Mouse (Mus musculus): ENCODE results near the gene Bcr. TPM values are rescaled to one million over a fixed set of nuclear protein-coding genes. Genes with fewer than 3 reads are reported as not detected.
"Not testable (repeated sequence)": the region's sequence is repeated elsewhere in the genome, so short reads cannot be mapped to it uniquely, and the experiment has no call there.

The Bcr gene
- polyA plus RNA-seq, 1 experiment from 2014 or later: 15.1 TPM

DNA sequence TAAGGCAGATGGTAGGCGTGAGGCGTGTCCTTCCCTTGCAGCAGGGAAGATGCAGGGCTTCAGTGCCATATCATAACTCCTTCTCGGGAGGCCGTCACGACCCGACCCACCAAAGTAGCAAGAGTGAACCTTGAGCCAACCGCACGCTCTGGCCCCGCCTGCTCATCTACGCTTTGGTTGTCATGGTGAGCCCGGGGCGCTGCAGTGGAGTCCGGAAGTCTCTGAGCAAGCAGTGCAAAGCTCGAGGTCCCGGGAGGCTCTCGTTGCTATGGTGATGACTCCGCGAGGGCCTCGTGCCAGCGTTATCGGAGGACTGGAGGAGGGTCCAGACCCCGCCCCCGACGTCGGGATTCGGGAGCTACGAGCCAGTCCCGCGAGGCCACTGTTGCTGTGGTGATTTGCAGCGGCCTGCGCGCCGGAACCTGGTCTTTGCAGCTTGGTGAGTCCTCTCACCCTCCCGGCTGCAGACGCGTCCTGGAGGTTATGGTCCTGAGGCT, 23.5 kb upstream of the Bcr start, which contains the start of gene Rab36:
Rab36 (plus strand) TSS at position 176 of the 497 bp plus-strand sequence.
- Histone ChIP-seq H3K4me1 (replicated peaks) (peaks cover 50% of the 10 kb centered on the region), H3K27ac (peak within 1 kb of the TSS; percentile 92), H3K9me3 (no peaks in the 10 kb centered on the region), H3K9ac (peak within 1 kb of the TSS; percentile 71), H3K4me2 (peak within 1 kb of the TSS; percentile 77), H3K27me3 (no peaks in the 10 kb centered on the region), H3K36me3 (no peaks in the 10 kb centered on the region), H3K4me3 (peak within 1 kb of the TSS; percentile 47)
- peak; percentile 92 for ATAC-seq (ENCODE audit: low FRiP score)
- WGBS: under 1% methylated on average over 36 of the region's 36 CpGs

DNA sequence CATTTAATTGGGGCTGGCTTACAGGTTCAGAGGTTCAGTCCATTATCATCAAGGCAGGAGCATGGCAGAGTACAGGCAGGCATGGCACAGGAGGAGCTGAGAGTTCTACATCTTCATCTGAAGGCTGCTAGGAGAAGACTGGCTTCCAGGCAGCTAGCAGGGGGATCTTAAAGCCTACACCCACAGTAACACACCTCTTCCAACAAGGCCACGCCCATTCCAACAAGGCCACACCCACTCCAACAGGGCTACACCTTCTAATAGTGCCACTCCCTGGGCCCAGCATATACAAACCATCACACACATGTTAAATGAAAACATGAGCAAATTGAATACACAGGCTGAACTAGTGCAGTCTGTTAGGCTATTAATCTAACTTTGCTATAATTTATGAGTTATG, 18.3 kb upstream of the Bcr start:
- not testable (repeated sequence) for H3K36me3 ChIP-seq; H3K4me2 ChIP-seq; H3K9ac ChIP-seq; ATAC-seq (ENCODE audit: low FRiP score); H3K4me3 ChIP-seq; H3K9me3 ChIP-seq; H3K27me3 ChIP-seq; H3K27ac ChIP-seq
- peaks cover 17% of the 10 kb centered on the region for H3K4me1 ChIP-seq (replicated peaks)
- 4% methylated on average over 1 of the region's 1 CpGs for WGBS

DNA sequence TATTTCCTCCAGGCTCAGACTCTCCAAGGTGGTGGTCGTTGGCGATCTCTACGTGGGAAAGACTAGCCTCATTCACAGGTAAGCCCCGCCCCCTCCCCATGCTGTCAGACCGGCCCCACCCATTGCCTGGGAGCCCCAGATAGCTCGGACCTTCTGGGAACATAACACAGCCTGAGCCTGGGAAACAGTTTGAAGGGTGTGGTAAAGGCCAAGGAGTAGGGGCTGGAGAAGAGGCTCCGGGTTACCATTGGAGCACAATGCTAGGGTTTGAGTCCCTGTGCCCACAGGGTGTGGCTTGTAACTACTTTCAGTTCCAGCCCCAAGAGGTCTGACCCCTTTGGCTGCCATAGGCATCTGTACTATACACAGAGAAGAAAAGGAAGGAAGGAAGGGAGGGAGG, 15.9 kb upstream of the Bcr start:
- Histone ChIP-seq H3K4me3 (no peak overlapping the region), H3K27me3 (no peaks in the 10 kb centered on the region), H3K9ac (no peak overlapping the region), H3K27ac (no peak overlapping the region), H3K9me3 (no peaks in the 10 kb centered on the region), H3K4me1 (replicated peaks) (no peaks in the 10 kb centered on the region), H3K4me2 (no peak overlapping the region), H3K36me3 (peaks cover 11% of the 10 kb centered on the region)
- ATAC-seq (ENCODE audit: low FRiP score): no peak
- WGBS: 42% methylated on average over 7 of the region's 7 CpGs

DNA sequence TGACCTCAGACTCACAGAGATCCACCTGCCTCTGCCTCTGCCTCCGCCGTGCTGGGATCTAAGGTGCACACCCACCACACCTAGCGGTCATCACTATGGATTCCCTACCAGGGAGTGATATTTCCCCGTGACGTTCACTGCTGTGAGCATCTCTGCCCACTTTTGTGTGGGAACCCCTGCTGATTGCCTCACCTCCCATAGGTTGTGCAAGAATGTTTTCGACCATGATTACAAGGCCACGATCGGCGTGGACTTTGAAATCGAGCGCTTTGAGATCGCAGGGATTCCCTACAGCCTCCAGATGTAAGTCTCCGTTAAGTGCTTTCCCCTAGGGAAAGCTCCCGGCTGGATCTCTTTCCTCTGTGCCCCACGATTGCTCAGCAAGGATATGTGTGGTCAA, 14.6 kb upstream of the Bcr start:
- no peaks in the 10 kb centered on the region for H3K9me3 ChIP-seq
- H3K27me3 ChIP-seq: 0 out of 2 replicates have a peak, but pooled peaks cover 2% of the 10 kb centered on the region
- no peak overlapping the region for H3K4me2 ChIP-seq
- no peak for ATAC-seq (ENCODE audit: low FRiP score)
- H3K4me1 ChIP-seq (replicated peaks): no peaks in the 10 kb centered on the region
- no peak overlapping the region for H3K9ac ChIP-seq
- peaks cover 11% of the 10 kb centered on the region for H3K36me3 ChIP-seq
- H3K4me3 ChIP-seq: no peak overlapping the region
- 90% methylated on average over 15 of the region's 15 CpGs for WGBS
- H3K27ac ChIP-seq: no peak overlapping the region

DNA sequence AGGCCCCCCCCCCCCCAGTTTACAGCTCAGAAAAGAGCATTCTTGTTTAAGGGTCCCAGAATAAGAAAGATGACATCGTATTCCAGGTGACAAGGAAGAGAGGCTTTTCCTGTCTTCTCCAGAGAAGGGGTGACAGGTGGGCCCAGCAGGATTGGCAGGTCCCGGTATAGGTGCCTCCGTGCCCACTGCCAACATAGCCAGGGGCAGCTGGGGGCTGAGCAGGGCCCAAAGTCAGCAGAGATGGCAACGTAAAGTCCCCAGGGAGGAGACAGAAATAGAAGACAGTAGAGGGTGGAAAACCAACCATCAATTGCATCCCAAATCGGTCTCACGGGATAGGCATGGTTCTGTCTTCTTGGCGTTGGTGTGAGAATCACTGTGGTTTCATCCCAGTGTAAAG, 11.7 kb upstream of the Bcr start:
- no peak overlapping the region for H3K4me3 ChIP-seq
- H3K36me3 ChIP-seq: peaks cover 11% of the 10 kb centered on the region
- 96% methylated on average over 7 of the region's 7 CpGs for WGBS
- no peaks in the 10 kb centered on the region for H3K9me3 ChIP-seq
- no peak for ATAC-seq (ENCODE audit: low FRiP score)
- no peak overlapping the region for H3K27ac ChIP-seq
- no peak overlapping the region for H3K4me2 ChIP-seq
- H3K9ac ChIP-seq: no peak overlapping the region
- peaks cover 2% of the 10 kb centered on the region; the same call in 1 of the 2 replicates for H3K27me3 ChIP-seq
- H3K4me1 ChIP-seq (replicated peaks): no peaks in the 10 kb centered on the region

DNA sequence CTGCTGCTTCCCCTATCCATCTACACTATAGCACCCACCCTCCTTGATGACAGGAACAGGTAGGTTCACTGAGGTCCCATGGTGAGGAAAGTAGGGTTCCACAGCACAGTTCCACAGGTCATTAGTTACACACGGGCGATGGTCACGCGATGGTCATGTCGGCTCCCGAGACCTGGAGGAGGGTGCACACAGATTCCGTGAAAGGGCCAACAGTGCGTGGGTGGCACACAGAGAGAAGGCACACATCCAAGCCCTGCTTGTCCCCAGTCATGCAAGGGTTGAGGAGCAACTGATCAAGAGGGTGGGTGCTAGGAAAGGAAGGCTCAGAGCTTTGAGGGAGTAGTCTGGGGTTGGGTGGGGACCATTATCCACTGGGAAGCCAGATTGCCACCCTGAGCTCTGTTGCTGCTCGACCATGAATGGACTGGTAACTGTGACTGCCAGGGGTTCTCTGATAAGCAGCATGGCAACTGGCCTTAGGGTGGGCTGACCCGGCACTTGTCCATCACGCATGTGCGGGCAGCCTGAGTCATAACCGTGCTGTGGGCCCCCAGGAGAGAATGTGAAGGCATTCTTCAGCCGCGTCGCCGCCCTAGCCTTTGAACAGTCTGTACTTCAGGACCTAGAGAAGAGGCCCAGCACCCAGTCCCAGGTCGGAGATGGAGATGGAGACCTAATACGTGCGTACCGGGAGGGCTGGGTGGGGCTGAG, 8.9 kb upstream of the Bcr start:
- Histone ChIP-seq H3K4me1 (replicated peaks) (peaks cover 15% of the 10 kb centered on the region), H3K9ac (no peak overlapping the region), H3K36me3 (peaks cover 2% of the 10 kb centered on the region; the same call in 1 of the 2 replicates), H3K27me3 (peaks cover 2% of the 10 kb centered on the region; the same call in 1 of the 2 replicates), H3K4me2 (no peak overlapping the region), H3K4me3 (no peak overlapping the region), H3K27ac (no peak overlapping the region), H3K9me3 (no peaks in the 10 kb centered on the region)
- no peak for ATAC-seq (ENCODE audit: low FRiP score)
- WGBS: 96% methylated on average over 21 of the region's 21 CpGs

DNA sequence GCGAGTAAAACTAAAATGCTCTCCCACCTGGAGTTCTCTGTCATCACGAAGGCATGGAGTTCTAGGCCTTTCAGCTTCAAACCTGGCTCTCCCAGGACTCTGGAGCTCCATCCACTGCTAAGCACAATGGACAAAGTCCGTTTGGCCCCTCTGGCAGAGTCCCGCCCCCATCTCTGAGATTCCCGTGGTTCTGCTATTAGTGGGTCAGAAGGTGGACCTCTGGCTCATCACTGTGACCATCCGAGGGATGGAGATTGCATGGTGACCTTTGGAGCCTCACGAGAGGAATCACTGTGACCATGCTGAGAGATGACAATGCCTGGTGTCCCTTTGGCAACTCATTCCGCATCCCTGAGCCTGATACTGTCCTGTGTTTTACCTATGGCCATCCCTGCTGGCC, 7.5 kb upstream of the Bcr start:
- no peak overlapping the region for H3K4me3 ChIP-seq
- peaks cover 6% of the 10 kb centered on the region; the same call in 1 of the 2 replicates for H3K27me3 ChIP-seq
- no peak overlapping the region for H3K9ac ChIP-seq
- 80% methylated on average over 8 of the region's 8 CpGs for WGBS
- H3K36me3 ChIP-seq: no peaks in the 10 kb centered on the region; the same call in 1 of the 2 replicates
- no peak for ATAC-seq (ENCODE audit: low FRiP score)
- H3K9me3 ChIP-seq: no peaks in the 10 kb centered on the region
- no peak overlapping the region for H3K27ac ChIP-seq
- H3K4me1 ChIP-seq (replicated peaks): peaks cover 21% of the 10 kb centered on the region
- H3K4me2 ChIP-seq: no peak overlapping the region

DNA sequence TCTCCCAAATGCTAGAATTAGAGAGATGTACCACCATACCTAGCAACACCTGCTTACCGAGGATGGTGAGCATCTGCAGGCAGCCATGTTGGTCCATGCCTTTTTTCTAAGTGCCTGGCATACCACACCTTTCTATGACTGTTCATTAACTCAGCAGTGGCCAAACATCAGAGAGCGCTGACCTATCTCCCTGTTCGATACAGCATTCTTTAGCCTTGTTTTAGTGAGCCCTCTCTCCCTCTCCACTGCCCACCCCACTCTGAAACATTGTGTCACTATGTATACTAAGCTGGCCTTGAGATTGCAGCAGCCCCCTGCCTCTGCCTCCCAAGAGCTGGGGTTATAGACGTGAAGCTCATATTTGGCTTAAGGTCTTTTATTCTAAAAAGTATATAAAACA, 6.7 kb upstream of the Bcr start:
- H3K4me3 ChIP-seq: no peak overlapping the region
- ATAC-seq (ENCODE audit: low FRiP score): no peak
- H3K9ac ChIP-seq: no peak overlapping the region
- no peaks in the 10 kb centered on the region for H3K36me3 ChIP-seq
- H3K27me3 ChIP-seq: peaks cover 6% of the 10 kb centered on the region; the same call in 1 of the 2 replicates
- no peak overlapping the region for H3K4me2 ChIP-seq
- no peaks in the 10 kb centered on the region for H3K9me3 ChIP-seq
- H3K4me1 ChIP-seq (replicated peaks): peaks cover 25% of the 10 kb centered on the region
- 92% methylated on average over 4 of the region's 4 CpGs for WGBS
- no peak overlapping the region for H3K27ac ChIP-seq

DNA sequence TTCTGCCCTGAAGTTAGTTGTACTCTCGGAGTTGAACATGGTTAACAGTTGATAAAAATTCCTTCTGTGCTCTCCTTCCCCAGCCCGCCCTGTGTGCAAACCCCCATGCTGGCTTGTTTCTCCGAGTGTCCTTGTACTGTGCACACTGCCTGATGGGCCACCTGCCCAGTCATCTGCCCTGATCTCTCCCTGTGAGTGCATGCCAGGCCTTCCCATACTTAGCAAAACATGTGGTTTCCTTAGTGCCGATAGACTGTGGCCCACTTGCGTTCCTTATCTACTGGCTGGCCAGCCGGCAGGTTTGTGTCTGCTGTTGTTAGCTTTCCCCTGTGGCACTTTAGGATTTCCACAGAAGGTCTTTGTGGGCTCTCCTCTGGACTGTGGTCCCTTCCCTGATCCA, 6.3 kb upstream of the Bcr start:
- Histone ChIP-seq H3K4me1 (replicated peaks) (peaks cover 30% of the 10 kb centered on the region), H3K27me3 (peaks cover 6% of the 10 kb centered on the region; the same call in 1 of the 2 replicates), H3K27ac (no peak overlapping the region), H3K9ac (no peak overlapping the region), H3K4me2 (no peak overlapping the region), H3K9me3 (no peaks in the 10 kb centered on the region), H3K4me3 (no peak overlapping the region), H3K36me3 (no peaks in the 10 kb centered on the region)
- 79% methylated on average over 6 of the region's 6 CpGs for WGBS
- ATAC-seq (ENCODE audit: low FRiP score): no peak

DNA sequence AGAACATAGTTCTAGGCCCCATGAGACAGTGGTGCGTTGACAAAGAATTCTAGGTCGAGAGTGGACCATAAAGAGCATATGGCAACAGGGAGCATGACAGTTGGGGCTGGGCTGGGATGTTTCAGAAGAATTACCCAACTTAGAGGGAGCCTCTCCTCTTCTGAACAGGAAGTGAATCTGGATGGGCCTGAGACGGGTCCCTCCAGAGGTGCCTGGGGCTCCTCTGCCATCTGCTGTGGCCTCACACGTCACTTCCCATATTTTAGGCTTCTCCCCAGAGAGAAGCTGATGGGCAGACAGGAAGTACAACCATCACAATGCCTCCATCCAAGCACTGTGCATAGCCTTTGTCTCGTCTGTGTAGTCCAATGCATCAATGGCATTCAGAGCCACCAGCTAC, 4.7 kb upstream of the Bcr start:
- peak overlapping the region; percentile 36 for H3K27ac ChIP-seq
- no peak for ATAC-seq (ENCODE audit: low FRiP score)

DNA sequence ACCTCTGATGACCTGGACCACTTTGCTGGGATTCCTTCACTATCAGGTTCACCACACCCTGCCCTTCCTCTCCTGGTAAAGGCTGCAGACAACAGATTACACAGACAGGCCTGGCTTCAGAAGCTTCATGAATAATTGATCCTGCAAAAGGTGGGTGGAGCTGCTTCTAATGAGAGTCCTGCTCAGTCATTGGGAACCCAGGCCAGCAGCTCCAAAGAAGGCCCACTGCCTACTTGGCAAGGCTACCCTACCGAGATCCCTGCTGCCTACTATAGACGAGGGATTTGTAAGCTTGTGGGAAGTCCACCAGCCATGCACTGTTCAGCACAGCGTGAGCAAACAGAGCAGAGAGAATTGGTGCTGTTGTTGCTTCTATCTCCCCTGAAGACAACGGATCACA, 4.1 kb upstream of the Bcr start:
- Histone ChIP-seq H3K4me2 (no peak overlapping the region), H3K4me1 (replicated peaks) (peaks cover 42% of the 10 kb centered on the region), H3K4me3 (no peak overlapping the region), H3K36me3 (no peaks in the 10 kb centered on the region), H3K9me3 (no peaks in the 10 kb centered on the region), H3K27ac (peak overlapping the region; percentile 36), H3K27me3 (peaks cover 3% of the 10 kb centered on the region; the same call in 1 of the 2 replicates), H3K9ac (0 out of 2 replicates have a peak overlapping the region, but pooled peaks have one; percentile 10)
- WGBS: 6% methylated on average over 4 of the region's 4 CpGs
- peak; percentile 9 for ATAC-seq (ENCODE audit: low FRiP score)

More for the DNA sequence above, 4.7 kb upstream of the Bcr start:
- no peak overlapping the region for H3K4me2 ChIP-seq
- H3K9me3 ChIP-seq: no peaks in the 10 kb centered on the region
- 0 out of 2 replicates have a peak overlapping the region, but pooled peaks have one; percentile 10 for H3K9ac ChIP-seq
- peaks cover 38% of the 10 kb centered on the region for H3K4me1 ChIP-seq (replicated peaks)
- 43% methylated on average over 5 of the region's 5 CpGs for WGBS
- H3K27me3 ChIP-seq: peaks cover 3% of the 10 kb centered on the region; the same call in 1 of the 2 replicates
- H3K36me3 ChIP-seq: no peaks in the 10 kb centered on the region
- H3K4me3 ChIP-seq: no peak overlapping the region

DNA sequence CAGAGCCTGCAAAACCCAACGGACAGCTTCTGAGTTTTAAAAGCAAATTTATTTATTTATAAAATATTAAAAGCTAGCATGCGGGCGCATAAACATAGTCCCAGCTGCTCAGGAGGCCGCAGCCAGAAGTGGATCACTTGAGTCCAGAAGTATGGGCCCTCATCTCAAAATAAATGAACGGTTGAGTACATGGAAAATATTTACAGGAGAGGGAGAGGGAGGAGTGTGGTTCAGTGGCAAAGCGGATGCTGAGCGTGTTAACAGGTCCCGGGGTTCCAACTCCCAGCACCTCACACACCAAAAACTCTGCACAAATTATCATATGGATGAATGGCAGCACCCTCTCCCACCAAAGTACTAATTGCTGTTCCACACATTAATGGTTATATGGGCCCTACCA, 2.1 kb upstream of the Bcr start:
- Histone ChIP-seq H3K9ac (no peak overlapping the region), H3K27ac (no peak overlapping the region), H3K4me3 (no peak overlapping the region), H3K27me3 (0 out of 2 replicates have a peak, but pooled peaks cover 3% of the 10 kb centered on the region), H3K9me3 (no peaks in the 10 kb centered on the region), H3K4me2 (no peak overlapping the region), H3K36me3 (no peaks in the 10 kb centered on the region), H3K4me1 (replicated peaks) (peaks cover 62% of the 10 kb centered on the region)
- 82% methylated on average over 8 of the region's 8 CpGs for WGBS
- no peak for ATAC-seq (ENCODE audit: low FRiP score)
